Mouse (Mus musculus) lung, postnatal 0 days (tissue): ENCODE measurements at regions not wholly inside any gene's neighbourhood (a gene's known extent, or its start where the extent isn't known, plus 50 kb on each side); places are given as distances from the start of the nearest gene placed in this dataset.

Source experiments
- CTCF ChIP-seq: IDR thresholded peaks from 2 replicates; pipeline ENCODE4 v1.5.1; 2016; ENCODE audit warnings: antibody characterized with exemption, mild to moderate bottlenecking
- EP300 ChIP-seq: IDR thresholded peaks from 2 replicates; pipeline ENCODE4 v1.6.1; 2016; ENCODE audit warnings: antibody characterized with exemption, mild to moderate bottlenecking, control low read depth

DNA sequence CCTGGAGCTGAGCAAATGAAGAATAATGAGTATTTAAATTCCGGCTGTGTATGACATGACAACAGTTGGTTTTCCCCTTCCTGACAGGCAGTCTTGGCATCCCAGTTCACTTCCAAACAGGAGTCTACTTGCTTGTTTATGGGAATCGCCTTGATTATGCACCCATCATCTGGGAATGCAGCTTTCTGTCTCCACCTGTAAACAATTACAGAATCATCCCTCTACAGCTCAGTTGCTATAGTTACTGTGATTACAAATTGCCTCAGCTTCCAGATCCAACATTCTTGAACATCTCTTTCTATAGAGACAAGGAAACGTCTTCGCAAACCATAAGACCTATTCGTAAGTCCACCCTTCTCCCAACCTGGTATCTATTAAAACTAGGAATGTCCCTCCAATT, 582.6 kb upstream of the Igfbp3 start:
- TF ChIP-seq EP300, result no peak
- TF ChIP-seq CTCF, result no peak
